Mouse (Mus musculus): Measurements from ENCODE around the gene Olfr772.
"Not testable (repeated sequence)": the region's sequence is repeated elsewhere in the genome, so short reads cannot be mapped to it uniquely, and the experiment has no call there.

Olfr772 gene

GRCm38 (mm10) chr10:129177821-129178220 is at the start of gene Olfr772:
Gene Olfr772 (minus strand): TSS chr10:129177921.
- DNase-seq (ENCODE audit: low spot score) = not testable (repeated sequence)

DNA sequence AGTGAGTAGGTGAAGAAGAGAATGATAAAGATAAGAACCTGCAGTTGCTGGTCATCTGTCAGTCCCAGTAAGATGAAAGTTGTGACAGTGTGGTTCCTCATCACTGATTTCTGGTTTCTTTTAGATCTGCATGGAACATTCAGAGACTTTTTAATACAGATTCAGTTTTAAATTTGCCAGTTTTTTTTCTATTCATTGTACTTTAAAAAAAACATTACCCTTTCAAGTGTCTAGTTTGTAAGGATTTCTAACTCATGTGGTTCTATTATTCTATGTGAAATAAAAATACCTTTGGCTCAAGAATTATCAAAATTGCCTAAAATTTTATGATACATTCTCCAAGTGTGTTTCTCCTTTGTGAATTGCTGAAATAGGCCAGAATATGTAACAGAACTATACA is 9.6 kb upstream of the Olfr772 start, which contains the start of gene Olfr773:
TSS of gene Olfr773 (minus strand) at position 101 of the 400 bp plus-strand sequence.
- not testable (repeated sequence) for DNase-seq (ENCODE audit: low spot score)

- DNase-seq (ENCODE audit: low spot score) = no peak
These were observed 13.1 kb downstream of the Olfr772 start, which contains the start of gene Olfr771 for GRCm38 (mm10) chr10:129164651-129165050. Gene Olfr771 (minus strand): TSS chr10:129164751.

GRCm38 (mm10) chr10:129138898-129139297 is 38.8 kb downstream of the Olfr772 start, which contains the start of gene Olfr770:
Gene Olfr770 (minus strand): TSS chr10:129138998.
- no peak for DNase-seq (ENCODE audit: low spot score)
